Mouse (Mus musculus): ENCODE measurements around the gene Farsa. TPM values are rescaled to one million over a fixed set of nuclear protein-coding genes. Genes with fewer than 3 reads are reported as not detected.
"Not testable (repeated sequence)": the region's sequence is repeated elsewhere in the genome, so short reads cannot be mapped to it uniquely, and the experiment has no call there.

The Farsa gene
- total RNA-seq (2021), result 10 to 100 TPM; 55.3 to 58.4 TPM
- long read RNA-seq, experiment 1, transcript Farsa-201 (13 exons, 1,826 nt), result major isoform, 36 of 43 reads
- long read RNA-seq, experiment 1, partial matches to known transcripts, result 1 of 43 reads
- long read RNA-seq, experiment 1, other reads (novel, unspliced or antisense), result 5 of 43 reads
- long read RNA-seq, experiment 2, transcript Farsa-201 (13 exons, 1,826 nt), result major isoform, 52 of 75 reads
- long read RNA-seq, experiment 2, partial matches to known transcripts, result 12 of 75 reads
- long read RNA-seq, experiment 2, other reads (novel, unspliced or antisense), result 7 of 75 reads

DNA sequence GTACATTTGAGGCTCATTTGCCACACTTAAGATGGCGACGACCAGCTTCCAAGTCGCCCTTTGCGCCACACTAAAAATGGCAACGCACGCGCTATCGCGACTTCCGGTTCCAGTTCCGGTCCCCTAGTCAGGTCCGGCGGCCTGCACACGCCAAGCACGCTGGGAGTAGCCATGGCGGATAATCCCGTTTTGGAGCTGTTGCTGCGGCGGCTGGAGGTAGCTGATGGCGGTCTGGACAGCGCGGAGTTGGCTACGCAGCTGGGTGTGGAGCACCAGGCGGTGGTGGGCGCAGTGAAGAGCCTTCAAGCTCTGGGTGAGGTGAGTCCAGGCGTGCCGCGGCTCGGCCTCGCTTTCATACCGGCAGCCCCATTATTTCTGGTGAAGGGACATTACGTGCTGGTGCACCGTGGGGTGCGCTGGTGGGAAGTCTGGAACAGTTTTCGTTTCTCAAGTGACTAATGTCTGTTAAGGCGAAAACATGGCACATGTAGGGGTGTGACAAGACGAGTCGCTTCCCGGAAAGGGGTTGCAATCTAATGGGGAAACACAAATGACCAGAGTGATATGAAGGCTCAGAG is at the start of gene Farsa:
Farsa (plus strand) TSS at position 126 of the 578 bp plus-strand sequence.
- peak; percentile 91 to 95 for DNase-seq (ENCODE audit: low spot score in 2 of 2)

DNA sequence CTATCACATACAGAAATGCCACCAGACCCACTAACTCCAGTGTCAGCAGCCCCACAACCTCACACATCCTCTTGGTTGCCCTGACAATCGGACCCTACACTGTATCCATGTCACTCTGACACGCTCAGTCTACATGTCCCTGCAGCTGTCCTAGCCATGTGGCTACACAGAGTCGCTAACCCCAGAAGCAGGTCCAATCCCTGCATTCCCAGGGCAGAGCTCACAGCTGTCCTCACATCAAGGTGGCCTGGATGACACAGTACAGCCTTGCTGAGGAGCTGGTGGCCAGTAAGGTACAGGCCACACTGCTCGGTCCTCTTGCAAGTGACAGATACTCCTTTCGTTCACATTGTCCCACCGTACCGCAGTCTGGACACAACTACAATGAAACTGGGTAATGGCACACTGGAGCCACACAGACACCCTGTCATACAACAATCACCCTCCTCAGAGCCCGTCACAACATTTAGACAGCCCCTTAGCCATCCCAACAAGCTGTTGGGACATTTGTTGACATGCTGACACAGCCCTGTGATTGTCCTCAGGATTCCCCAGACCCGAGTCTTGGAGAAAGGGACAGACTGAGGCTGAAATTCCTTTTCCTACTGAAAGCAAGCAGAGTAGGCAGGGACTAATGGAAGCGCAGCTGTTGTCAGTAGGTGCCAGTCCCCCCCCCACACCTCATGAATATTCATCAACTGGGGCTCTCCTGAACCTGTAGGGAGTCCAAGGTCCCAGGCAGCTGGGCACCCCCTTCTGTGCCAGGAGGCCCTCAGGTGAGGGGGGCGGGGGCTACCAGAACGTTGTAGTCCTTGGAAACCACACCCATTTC is 47.5 kb upstream of the Farsa start:
- DNase-seq (ENCODE audit: low spot score in 2 of 2), result no peak

DNA sequence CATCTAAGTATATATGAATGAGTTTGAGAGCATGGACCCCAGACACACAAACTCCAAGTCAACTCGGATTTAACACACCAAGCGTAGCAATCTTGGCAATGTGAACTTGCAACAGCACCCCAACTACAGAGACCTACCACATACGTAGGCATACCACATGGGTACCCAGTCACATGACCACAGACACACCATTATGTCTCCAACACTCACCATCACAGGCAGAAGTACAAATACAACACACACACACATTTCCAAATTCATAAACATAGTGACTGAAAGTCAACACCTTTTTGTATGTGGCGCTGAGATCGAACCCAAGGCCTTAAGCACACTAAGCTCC is 46.9 kb upstream of the Farsa start:
- DNase-seq (ENCODE audit: low spot score in 2 of 2), result no peak

DNA sequence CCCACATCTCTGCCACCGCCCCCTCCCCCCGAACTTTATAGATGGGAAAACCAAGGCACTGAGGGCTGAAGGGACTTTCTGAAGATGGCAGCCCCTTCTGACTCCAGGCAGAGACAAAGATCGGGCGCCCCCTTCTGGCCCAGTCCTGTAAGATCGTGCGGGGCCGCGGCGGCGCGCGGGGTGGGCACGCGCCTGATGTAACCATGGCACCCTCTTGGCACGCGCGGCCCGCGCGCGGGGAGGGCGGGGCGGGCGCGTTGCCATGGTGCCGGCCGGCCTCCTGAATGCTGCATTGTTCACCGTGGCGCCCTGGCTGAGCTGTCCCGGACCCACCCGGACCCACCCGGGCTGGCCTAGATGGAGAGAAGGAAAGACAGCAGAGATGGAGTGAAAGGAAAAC is 45.9 kb upstream of the Farsa start:
- DNase-seq (ENCODE audit: low spot score in 2 of 2), result peak; percentile 97 to 98

DNA sequence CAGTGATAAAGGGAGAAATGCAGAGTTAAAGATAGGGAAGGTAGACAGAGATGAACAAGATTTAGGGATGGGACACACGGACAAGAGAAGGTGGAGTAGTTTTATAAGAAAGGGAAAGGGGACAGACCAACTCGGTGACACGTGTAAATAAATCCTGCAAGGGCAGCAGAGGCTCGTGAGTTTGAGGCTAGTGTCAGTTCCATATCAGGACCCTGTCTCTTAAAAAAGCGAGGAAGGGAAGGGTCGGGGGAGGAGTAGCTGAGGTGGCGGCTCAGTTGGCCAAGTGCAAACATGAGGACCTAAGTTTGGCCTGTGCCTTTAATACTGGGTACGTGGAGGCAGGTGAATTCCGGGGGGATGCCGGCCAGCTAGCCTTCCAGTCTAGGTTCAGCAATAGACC is 45.5 kb upstream of the Farsa start:
- no peak for DNase-seq (ENCODE audit: low spot score in 2 of 2)

DNA sequence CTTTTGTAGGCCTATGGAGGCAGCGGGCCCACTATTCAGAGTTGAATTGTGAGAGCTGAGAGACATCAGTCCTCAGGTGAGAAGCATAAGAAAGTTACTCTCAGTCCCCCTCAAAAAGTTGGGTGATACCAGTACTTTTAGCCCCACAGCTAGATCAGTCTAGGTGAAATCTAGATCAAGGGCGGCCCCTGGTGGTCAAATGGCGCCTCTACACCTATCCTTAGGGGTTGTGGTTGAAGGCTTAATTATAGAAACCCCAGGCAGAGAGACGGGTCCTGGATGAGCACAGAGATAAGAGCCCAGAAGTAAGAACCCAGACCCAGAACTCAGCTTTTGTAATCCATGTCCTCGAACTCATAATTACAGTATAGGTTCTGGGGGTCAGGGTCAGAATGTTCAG is 43.7 kb upstream of the Farsa start:
- DNase-seq (ENCODE audit: low spot score in 2 of 2), result peak; percentile 85 to 93

DNA sequence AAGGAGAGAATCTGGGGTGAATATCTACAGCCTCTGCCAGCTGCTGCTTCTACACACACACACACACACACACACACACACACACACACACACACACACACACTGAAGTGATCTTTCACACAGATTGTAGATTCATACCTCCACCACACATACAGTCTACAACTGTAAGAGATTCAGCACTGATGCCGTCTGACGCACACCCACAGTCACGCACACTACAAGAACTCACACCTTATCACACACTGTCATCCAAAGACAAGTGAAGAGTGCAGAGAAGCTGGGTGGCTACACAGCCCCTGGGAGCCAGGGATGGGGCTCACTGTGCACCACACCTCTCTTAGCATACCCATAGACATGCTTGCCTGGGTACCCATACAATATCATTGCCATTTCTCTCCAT is 43.0 kb upstream of the Farsa start:
- no peak for DNase-seq (ENCODE audit: low spot score in 2 of 2)

DNA sequence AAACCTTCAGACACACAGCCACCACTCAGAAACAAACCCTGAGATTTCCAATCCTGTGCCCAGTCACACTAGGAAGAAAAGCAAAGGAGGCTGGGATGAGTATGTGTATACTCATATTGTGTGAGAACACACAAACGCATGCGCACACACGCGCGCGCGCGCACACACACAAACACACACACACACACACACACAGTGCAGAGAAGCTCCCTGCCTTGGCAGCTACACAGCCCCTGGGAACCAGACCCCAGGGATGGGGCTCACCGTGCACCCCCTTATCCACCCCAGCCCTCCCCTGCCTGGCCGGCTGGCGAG is 42.6 kb upstream of the Farsa start:
- peak in 1 of 2 experiments; percentile 76 for DNase-seq (ENCODE audit: low spot score in 2 of 2)

DNA sequence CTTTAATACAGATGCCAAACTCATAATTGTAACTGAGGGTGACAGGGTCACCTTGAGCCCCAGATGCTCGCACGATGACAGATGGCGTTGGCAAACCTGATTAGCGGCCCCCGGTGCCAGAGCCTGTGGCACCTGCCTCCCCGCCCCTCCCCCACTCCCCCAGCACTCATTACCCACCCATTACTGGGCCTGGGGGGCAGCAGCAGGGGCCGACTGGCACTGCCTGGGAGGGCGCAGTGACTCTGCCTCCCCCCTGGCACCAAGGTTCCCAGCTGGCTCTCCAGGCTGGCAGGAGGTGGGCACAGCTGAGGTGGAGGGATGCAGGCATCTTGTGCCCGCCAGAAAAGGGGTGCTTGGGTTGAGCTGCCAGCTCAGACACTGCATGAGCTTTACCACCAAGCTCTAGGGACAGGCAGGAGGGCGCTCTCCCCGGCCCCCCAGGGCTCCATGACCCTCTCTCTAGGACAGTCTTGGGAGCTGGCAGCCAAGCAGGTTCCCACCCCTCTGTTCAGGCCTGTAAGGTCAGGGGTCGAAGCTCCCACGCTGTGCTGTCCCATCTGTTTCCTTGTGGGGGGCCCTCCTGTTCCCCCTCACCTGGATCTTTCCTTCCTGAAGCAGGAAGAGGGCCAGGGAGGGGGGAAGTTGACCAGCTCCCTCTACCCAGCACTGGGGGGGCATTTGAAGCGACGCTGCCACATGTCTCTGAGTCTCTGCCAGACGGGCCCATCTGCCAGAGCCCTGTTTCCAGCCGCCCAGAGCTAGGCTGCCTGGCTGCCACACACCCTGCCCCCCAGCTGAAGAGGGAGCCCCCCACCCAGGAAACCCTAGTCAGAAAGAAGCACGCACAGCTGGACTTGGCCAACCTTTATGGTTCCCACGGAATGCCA is 42.0 kb upstream of the Farsa start:
- peak; percentile 70 for DNase-seq (ENCODE audit: low spot score in 2 of 2)

DNA sequence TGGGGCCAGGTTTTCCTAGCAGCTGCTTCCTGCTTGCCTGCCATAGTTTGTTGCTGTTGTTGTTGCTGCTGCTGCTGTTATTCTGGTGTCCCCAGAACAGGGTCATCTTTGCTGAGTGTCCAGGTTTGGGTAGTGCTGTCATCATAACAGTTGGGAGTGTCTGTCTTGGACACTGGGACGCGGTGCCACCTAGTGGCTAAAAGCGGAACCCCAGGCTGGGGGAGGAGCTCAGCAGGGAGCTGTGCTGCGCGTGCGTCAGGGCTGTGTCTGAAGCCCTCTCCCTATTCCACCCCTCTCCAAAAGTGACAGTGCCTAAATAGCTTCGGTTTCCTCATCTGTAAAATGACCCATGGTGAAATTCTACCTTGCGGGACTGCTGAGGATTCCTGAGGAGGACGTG is 41.2 kb upstream of the Farsa start:
- DNase-seq (ENCODE audit: low spot score in 2 of 2), result peak; percentile 97 to 99

DNA sequence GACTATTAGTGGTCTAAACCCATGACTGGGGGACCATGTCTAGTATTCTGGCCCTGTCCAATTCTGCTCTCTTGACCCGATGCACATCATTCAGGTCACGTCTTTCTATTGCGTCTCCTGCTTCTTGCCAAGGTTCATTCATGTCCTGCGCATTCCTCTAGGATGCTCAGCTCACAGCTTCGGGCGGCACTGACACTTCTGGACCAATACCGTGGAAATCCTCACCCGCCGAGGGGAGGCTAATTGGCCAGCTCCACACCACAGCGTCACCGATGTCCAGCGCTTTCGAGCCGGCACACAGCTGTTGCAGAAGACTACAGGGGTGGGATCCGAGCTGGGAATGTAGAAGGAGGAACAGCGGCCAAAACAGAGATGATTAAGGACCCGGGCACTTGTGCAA is 40.7 kb upstream of the Farsa start:
- no peak for DNase-seq (ENCODE audit: low spot score in 2 of 2)

DNA sequence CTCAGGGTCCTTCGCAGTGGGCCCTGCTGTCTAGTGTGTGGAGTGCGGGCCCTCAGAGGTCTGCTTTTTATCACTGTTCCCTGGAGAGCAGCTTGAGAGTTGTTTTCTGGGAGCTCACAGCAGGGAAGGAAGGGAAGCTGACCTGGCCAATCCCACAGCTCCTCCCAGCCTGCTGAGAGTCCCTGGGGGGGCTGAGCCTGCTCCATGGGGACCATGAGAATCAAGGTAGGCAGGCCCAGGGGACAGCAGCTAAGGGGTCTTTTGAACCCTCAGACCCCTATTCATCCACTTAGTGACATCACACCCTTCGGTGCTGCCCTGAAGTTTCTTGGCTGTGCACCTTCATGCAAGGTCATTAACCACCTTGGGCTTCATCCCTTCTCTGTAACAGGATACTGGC is 34.1 kb upstream of the Farsa start, which contains the start of gene Dand5:
Dand5 (minus strand) TSS at position 101 of the 400 bp plus-strand sequence.
- DNase-seq (ENCODE audit: low spot score in 2 of 2), result no peak

DNA sequence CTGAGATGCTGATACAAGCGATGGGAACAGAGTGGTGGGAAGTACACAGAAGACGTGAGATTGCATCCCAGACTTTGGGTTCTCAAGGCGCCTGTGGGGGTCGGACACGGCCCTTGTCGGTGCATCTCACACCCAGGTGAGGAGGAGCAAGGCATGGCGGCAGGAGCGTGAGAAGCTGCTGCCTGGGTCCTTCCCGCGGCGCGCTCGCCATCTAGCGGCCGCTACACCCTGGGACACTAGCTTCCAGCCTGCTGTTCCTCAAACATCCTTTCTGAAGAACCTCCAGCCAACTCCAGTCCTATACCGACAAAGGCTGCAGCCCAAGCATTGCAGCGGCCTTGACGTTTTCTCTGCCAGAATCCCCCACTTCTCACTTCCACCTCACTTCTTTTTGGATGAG is 33.1 kb upstream of the Farsa start:
- peak in 1 of 2 experiments; percentile 54 for DNase-seq (ENCODE audit: low spot score in 2 of 2)

DNA sequence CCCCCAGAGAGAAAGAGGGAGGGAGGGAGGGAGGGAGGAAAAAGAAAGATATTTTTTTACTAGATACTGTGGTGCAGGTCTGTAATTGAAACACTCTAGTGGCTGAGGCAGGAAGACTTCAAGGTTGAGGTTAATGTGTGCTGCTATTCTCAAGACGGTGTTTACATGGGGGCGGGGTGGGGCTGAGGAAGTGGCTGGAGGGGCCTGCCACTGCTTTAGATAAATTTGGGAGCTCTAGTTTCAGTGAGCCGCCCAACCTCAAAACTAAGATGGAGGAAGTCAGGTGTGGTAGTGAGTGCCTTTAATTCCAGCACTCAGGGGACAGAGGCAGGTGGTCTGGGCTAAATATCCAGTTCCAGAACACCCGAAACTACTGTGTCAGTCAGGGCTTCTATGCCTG is 31.2 kb upstream of the Farsa start:
- DNase-seq (ENCODE audit: low spot score in 2 of 2), result no peak

DNA sequence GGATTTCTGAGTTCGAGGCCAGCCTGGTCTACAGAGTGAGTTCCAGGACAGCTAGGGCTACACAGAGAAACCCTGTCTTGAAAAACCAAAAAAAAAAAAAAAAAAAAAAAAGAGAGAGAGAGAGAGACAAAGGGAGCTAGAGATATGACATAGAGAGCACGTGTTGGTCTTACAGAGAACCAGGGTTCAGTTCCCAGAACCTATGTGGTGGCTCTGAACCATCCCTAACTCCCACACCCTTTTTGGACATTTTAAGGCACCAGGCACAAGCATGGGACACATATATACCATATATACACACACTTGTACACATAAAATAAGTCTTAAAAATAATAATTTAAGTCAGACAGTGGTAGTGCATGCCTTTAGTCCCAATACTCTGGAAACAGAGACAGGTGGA is 30.3 kb upstream of the Farsa start:
- DNase-seq (ENCODE audit: low spot score in 2 of 2), result not testable (repeated sequence)

DNA sequence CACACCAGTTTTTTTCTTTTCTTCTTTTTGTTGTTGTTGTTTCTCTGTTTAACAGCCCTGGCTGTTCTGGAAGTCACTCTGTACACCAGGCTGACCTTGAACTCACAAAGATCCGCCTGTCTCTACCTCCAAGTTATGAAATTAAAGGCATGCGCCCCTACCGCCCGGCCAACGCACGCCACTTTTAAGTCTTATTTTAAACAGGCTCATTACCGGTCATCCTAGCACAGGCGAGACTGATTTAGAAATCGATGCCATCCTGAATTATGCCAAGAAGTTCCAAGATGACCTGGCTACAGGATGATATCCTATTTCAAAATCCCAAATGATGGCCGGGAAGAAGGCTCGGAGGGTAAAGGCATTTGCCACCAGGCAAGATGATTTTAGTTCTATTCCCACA is 25.3 kb upstream of the Farsa start, which contains the start of gene Gadd45gip1:
Gadd45gip1 (plus strand) TSS at position 33 of the 400 bp plus-strand sequence.
- no peak for DNase-seq (ENCODE audit: low spot score in 2 of 2)

DNA sequence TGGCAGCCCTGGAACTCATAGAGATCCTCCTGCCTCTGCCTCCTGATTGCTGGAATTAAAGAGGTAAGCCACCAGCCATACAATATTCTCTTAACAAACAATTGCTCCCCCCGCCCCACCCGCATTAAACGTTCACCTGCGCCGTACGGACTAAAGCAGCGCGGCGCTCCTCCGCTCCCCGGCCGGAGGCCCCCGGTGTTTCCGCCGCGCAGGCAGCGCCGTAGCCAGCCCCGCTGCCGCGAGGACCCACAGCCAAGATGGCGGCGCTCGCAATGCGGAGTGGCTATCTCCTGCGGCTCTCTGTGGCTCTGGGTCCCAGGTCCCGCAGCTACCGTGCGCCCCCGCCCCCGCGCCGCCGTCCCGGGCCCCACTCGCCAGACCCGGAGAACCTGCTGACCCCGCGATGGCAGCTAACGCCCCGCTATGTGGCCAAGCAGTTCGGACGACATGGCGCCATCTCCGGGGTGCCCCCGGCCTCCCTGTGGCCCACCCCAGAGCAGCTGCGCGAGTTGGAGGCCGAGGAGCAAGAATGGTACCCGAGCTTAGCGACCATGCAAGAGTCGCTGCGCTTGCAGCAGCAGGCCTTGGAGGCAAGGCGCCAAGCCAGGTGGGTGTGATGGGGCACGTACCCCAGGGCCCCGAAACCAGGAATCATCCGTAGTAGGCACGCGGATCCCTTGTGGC is 24.6 kb upstream of the Farsa start:
- DNase-seq (ENCODE audit: low spot score in 2 of 2), result peak in 1 of 2 experiments; percentile 82

DNA sequence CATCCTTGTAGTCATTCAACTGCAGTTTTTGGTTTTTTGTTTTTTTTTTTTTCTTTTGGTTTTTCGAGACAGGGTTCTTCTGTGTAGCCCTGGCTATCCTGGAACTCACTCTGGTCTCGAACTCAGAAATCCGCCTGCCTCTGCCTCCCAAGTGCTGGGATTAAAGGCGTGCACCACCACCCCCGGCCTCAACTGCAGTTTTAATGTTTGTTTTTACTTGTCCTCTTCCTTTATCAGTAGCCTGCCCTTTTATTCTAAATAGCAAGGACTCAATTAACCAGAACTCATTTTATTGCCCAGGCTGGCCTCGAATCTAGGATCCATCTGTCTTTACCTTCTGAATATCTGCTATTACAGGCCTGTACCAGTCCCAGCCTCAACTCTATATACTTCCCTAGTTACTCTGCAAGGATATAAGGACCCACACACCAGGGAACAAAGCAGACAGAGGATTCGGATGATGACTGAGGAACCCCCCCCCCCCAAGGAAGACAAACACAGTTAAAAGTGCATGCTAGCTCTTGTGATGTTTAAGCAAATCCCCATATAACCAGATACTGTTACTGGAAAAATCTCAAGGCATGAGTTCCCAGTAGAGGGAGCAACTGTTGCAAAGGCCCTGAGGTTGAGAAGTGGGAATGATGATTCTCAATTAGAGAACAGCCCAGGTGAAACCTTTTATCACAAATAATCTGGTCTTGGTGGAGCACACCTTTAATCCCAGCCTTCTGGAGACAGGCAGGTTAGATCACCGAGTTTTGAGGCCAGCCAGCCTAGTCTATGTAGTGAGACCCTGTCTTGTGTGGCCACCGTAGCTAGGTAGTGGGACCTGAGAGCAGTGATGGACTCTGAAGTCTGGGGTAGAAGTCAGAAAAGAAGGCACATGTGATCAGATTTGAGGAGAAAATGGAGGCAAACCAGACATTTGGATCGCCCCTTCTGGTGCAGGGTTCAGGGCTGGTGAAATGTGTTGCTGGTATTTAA is 23.7 kb upstream of the Farsa start:
- DNase-seq (ENCODE audit: low spot score in 2 of 2), result no peak

Measured in layer of hippocampus, postnatal 14 days (tissue).